Mouse (Mus musculus) lung, adult 18-20 months (tissue): ENCODE data around the gene Duoxa1.

Source experiments
- DNase-seq, 2 experiments: peaks; one replicate each; pipeline ENCODE4 v3.0.0; 2022; ENCODE audit warnings: mixed read lengths in 2 of 2

The Duoxa1 gene

GRCm38 (mm10) chr2:122297271-122298095 lies 16.0 kb downstream of the Duoxa1 start:
- DNase-seq = no peak

- no peak for DNase-seq
These were observed 18.6 kb downstream of the Duoxa1 start for GRCm38 (mm10) chr2:122294916-122295315.

GRCm38 (mm10) chr2:122286137-122286536 lies 27.4 kb downstream of the Duoxa1 start:
- DNase-seq = no peak

- no peak for DNase-seq
These were observed 29.4 kb downstream of the Duoxa1 start for GRCm38 (mm10) chr2:122284091-122284490.

GRCm38 (mm10) chr2:122278769-122279168 lies 34.8 kb downstream of the Duoxa1 start:
- DNase-seq = no peak

- peak in 1 of 2 experiments; percentile 5 for DNase-seq
These were observed 46.9 kb downstream of the Duoxa1 start for GRCm38 (mm10) chr2:122266407-122267193.

- no peak for DNase-seq
These were observed 48.8 kb downstream of the Duoxa1 start for GRCm38 (mm10) chr2:122264690-122265089.

- no peak for DNase-seq
These were observed 52.8 kb downstream of the Duoxa1 start for GRCm38 (mm10) chr2:122260729-122261128.

- no peak for DNase-seq
These were observed 57.5 kb downstream of the Duoxa1 start for GRCm38 (mm10) chr2:122255997-122256396.
